Mouse (Mus musculus) liver, embryonic 12.5 days (tissue): Measurements from ENCODE around the gene Stk17b. TPM values are rescaled to one million over a fixed set of nuclear protein-coding genes. Genes with fewer than 3 reads are reported as not detected.
"Not testable (repeated sequence)": the region's sequence is repeated elsewhere in the genome, so short reads cannot be mapped to it uniquely, and the experiment has no call there.

Experiments used
- ATAC-seq: fragments of 200-750 bp; cut with Nextera tagmentation; 2 replicates; pipeline ENCODE4 v1.8.0; 2017; ENCODE audit warnings: moderate number of reproducible peaks, mild to moderate bottlenecking, moderate library complexity
- H3K27ac ChIP-seq: fragments of 300-500 bp; sonication (generic); 2 replicates; pipeline ENCODE4 v1.5.1; 2016; ENCODE audit warnings: mild to moderate bottlenecking
- H3K27me3 ChIP-seq: fragments of 300-500 bp; sonication (generic); replicated peaks from 2 replicates; pipeline ENCODE4 v1.6.1; 2016; ENCODE audit warnings: mild to moderate bottlenecking, moderate library complexity
- H3K36me3 ChIP-seq: fragments of 300-500 bp; sonication (generic); 2 replicates; pipeline ENCODE4 v1.6.1; 2016; ENCODE audit warnings: mild to moderate bottlenecking, moderate library complexity
- H3K4me1 ChIP-seq: fragments of 300-500 bp; sonication (generic); 2 replicates; pipeline ENCODE4 v1.6.1; 2016
- H3K4me2 ChIP-seq: fragments of 300-500 bp; sonication (generic); 2 replicates; pipeline ENCODE4 v1.6.1; 2016; ENCODE audit warnings: mild to moderate bottlenecking, moderate library complexity
- H3K4me3 ChIP-seq: fragments of 300-500 bp; sonication (generic); 2 replicates; pipeline ENCODE4 v1.5.1; 2016; ENCODE audit warnings: mild to moderate bottlenecking, moderate library complexity
- H3K9ac ChIP-seq: fragments of 300-500 bp; sonication (generic); 2 replicates; pipeline ENCODE4 v1.6.1; 2016; ENCODE audit warnings: mild to moderate bottlenecking, moderate library complexity
- H3K9me3 ChIP-seq: fragments of 300-500 bp; sonication (generic); replicated peaks from 2 replicates; pipeline ENCODE4 v1.6.1; 2016; ENCODE audit warnings: mild to moderate bottlenecking, moderate library complexity
- WGBS: fragments of 180-500 bp; shearing (Covaris S2); methylation state at CpG from one replicate; pipeline ENCODE4 v1.1.7; 2016; ENCODE audit not compliant: insufficient replicate concordance; 5-methylcytosine and 5-hydroxymethylcytosine counted together
- polyA plus RNA-seq: library from polyadenylated mRNA; unstranded; fragments of >200 nt; fragmentation: Nextera tagmentation; extraction: Ambion mirVana; gene quantifications from 2 replicates; pipeline ENCODE4 v1.2.1, GENCODE M21; 2016

Stk17b gene
- polyA plus RNA-seq, 1 experiment from 2014 or later: 17.9 TPM

- no peak for ATAC-seq
- H3K4me1 ChIP-seq: peaks cover 12% of the 10 kb centered on the region
- H3K4me2 ChIP-seq: no peak overlapping the region
- H3K27me3 ChIP-seq: no peaks in the 10 kb centered on the region
- no peak overlapping the region for H3K9ac ChIP-seq
- 77% methylated on average over 2 of the region's 2 CpGs for WGBS
- H3K9me3 ChIP-seq: no peaks in the 10 kb centered on the region
- H3K4me3 ChIP-seq: no peak overlapping the region
- H3K27ac ChIP-seq: no peak overlapping the region
- peaks cover 7% of the 10 kb centered on the region; the same call in 1 of the 2 replicates for H3K36me3 ChIP-seq
Observed at GRCm38 (mm10) chr1:53775545-53775944, 9.5 kb downstream of the Stk17b start.

DNA sequence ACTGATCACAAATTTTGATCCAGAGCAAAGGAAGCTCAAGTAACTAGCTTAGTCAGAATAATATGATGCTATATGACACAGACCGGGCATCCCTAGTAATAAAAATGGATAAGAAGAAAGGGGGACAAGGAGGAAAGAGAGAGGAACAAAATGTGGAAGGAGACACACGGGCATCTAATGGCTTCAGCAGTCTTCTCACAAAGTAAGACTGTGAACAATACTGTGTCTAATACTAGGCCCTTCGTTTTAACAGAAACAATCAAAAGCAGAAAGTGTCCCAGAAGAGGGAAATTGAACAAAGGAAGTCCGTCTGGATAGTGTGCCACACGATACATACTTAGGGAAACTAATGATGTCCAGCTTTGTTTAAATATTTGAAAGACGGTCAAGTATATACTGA lies 10.0 kb downstream of the Stk17b start:
- Histone ChIP-seq H3K9me3 (no peaks in the 10 kb centered on the region), H3K9ac (no peak overlapping the region), H3K27ac (no peak overlapping the region), H3K36me3 (peaks cover 10% of the 10 kb centered on the region; the same call in 1 of the 2 replicates), H3K27me3 (no peaks in the 10 kb centered on the region), H3K4me1 (peaks cover 12% of the 10 kb centered on the region), H3K4me2 (no peak overlapping the region), H3K4me3 (no peak overlapping the region)
- WGBS: 58% methylated on average over 6 of the region's 6 CpGs
- no peak for ATAC-seq

DNA sequence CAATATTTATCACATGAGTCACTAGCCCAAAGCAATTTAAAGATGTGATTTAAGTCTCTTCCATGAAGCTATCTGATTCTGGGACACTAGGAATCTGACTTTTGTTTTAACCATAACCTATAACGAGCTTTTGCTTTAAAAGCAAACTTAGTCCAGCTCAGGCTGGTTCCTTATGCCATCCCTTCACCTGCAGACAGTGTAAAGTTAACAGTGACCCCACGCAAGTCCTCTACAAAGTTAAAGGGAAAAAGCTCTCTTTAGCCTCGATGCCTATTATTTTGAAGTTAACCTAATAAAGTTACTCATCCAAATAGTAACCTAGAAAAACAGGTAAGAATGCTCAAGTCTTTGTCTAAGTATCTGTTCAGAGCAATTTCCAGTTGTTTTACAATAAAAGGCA lies 10.5 kb downstream of the Stk17b start:
- Histone ChIP-seq H3K36me3 (peaks cover 10% of the 10 kb centered on the region; the same call in 1 of the 2 replicates), H3K4me3 (no peak overlapping the region), H3K27ac (no peak overlapping the region), H3K4me1 (peaks cover 12% of the 10 kb centered on the region), H3K4me2 (no peak overlapping the region), H3K27me3 (no peaks in the 10 kb centered on the region), H3K9ac (no peak overlapping the region), H3K9me3 (no peaks in the 10 kb centered on the region)
- WGBS: 59% methylated on average over 3 of the region's 3 CpGs
- no peak for ATAC-seq

DNA sequence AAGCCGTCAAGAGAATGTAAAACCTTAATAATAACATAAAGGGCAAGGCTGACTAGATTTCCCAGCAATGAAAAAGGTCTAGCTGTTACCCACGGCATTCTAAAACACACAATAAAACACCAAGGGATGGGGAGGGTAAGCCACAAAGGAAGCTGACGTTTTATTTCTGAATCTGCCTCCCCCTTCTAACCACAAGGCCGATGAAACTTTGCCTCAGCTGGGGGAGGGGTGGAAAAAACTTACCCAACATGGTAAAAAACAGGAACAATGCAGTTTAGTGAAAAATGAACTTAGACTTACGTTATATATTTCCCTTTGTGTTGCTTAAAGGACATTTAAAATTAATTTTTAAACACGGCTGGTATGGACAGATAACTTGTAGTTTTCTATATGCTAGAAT lies 11.0 kb downstream of the Stk17b start:
- Histone ChIP-seq H3K27ac (no peak overlapping the region), H3K9ac (no peak overlapping the region), H3K36me3 (peaks cover 10% of the 10 kb centered on the region; the same call in 1 of the 2 replicates), H3K9me3 (no peaks in the 10 kb centered on the region), H3K4me3 (no peak overlapping the region), H3K4me1 (peaks cover 12% of the 10 kb centered on the region), H3K27me3 (no peaks in the 10 kb centered on the region), H3K4me2 (peak overlapping the region; percentile 24; the same call in 1 of the 2 replicates)
- no peak for ATAC-seq
- WGBS: 22% methylated on average over 6 of the region's 6 CpGs

- H3K4me1 ChIP-seq: peaks cover 12% of the 10 kb centered on the region
- no peak overlapping the region for H3K4me3 ChIP-seq
- ATAC-seq: no peak
- H3K4me2 ChIP-seq: no peak overlapping the region
- no peak overlapping the region for H3K9ac ChIP-seq
- H3K9me3 ChIP-seq: no peaks in the 10 kb centered on the region
- H3K27ac ChIP-seq: no peak overlapping the region
- H3K27me3 ChIP-seq: no peaks in the 10 kb centered on the region
- 67% methylated on average over 3 of the region's 3 CpGs for WGBS
- H3K36me3 ChIP-seq: peaks cover 10% of the 10 kb centered on the region; the same call in 1 of the 2 replicates
Observed at GRCm38 (mm10) chr1:53772967-53773366, 12.1 kb downstream of the Stk17b start.

- 84% methylated on average over 6 of the region's 6 CpGs for WGBS
- no peak for ATAC-seq
- peaks cover 10% of the 10 kb centered on the region for H3K4me1 ChIP-seq
- no peak overlapping the region for H3K4me3 ChIP-seq
- H3K4me2 ChIP-seq: no peak overlapping the region
- peaks cover 10% of the 10 kb centered on the region; the same call in 1 of the 2 replicates for H3K36me3 ChIP-seq
- no peaks in the 10 kb centered on the region for H3K27me3 ChIP-seq
- no peak overlapping the region for H3K9ac ChIP-seq
- H3K27ac ChIP-seq: no peak overlapping the region
- H3K9me3 ChIP-seq: no peaks in the 10 kb centered on the region
Observed at GRCm38 (mm10) chr1:53771476-53771875, 13.5 kb downstream of the Stk17b start.

- no peak for ATAC-seq
- Histone ChIP-seq H3K36me3 (peaks cover 41% of the 10 kb centered on the region), H3K27ac (no peak overlapping the region), H3K27me3 (no peaks in the 10 kb centered on the region), H3K4me1 (no peaks in the 10 kb centered on the region), H3K9me3 (no peaks in the 10 kb centered on the region), H3K4me3 (no peak overlapping the region), H3K4me2 (no peak overlapping the region), H3K9ac (no peak overlapping the region)
- 78% methylated on average over 2 of the region's 2 CpGs for WGBS
Observed at GRCm38 (mm10) chr1:53766112-53766511, 18.9 kb downstream of the Stk17b start.

- H3K4me2 ChIP-seq: no peak overlapping the region
- H3K27ac ChIP-seq: no peak overlapping the region
- no peaks in the 10 kb centered on the region for H3K4me1 ChIP-seq
- no peak overlapping the region for H3K4me3 ChIP-seq
- H3K9ac ChIP-seq: no peak overlapping the region
- WGBS: 78% methylated on average over 4 of the region's 4 CpGs
- no peaks in the 10 kb centered on the region for H3K9me3 ChIP-seq
- no peak for ATAC-seq
- H3K27me3 ChIP-seq: no peaks in the 10 kb centered on the region
- peaks cover 26% of the 10 kb centered on the region for H3K36me3 ChIP-seq
Observed at GRCm38 (mm10) chr1:53757316-53757715, 27.7 kb downstream of the Stk17b start.

- H3K4me2 ChIP-seq, H3K27ac ChIP-seq, H3K4me1 ChIP-seq, H3K9ac ChIP-seq, H3K9me3 ChIP-seq, H3K27me3 ChIP-seq, ATAC-seq, H3K4me3 ChIP-seq: not testable (repeated sequence)
- WGBS: 78% methylated on average over 2 of the region's 2 CpGs
- peaks cover 11% of the 10 kb centered on the region for H3K36me3 ChIP-seq
Observed at GRCm38 (mm10) chr1:53753501-53753900, 31.5 kb downstream of the Stk17b start.

- no peak overlapping the region for H3K27ac ChIP-seq
- no peak overlapping the region for H3K4me2 ChIP-seq
- no peak for ATAC-seq
- no peak overlapping the region for H3K9ac ChIP-seq
- H3K9me3 ChIP-seq: no peaks in the 10 kb centered on the region
- no peaks in the 10 kb centered on the region for H3K36me3 ChIP-seq
- no peak overlapping the region for H3K4me3 ChIP-seq
- H3K27me3 ChIP-seq: no peaks in the 10 kb centered on the region
- no peaks in the 10 kb centered on the region for H3K4me1 ChIP-seq
- 59% methylated on average over 1 of the region's 1 CpGs for WGBS
Observed at GRCm38 (mm10) chr1:53751144-53751543, 33.9 kb downstream of the Stk17b start.

- H3K36me3 ChIP-seq, H3K4me3 ChIP-seq, H3K9ac ChIP-seq, ATAC-seq, H3K4me2 ChIP-seq, H3K27me3 ChIP-seq, H3K27ac ChIP-seq, H3K9me3 ChIP-seq, H3K4me1 ChIP-seq: not testable (repeated sequence)
- 85% methylated on average over 7 of the region's 7 CpGs for whole genome bisulfite sequencing
Observed at GRCm38 (mm10) chr1:53750697-53751096, 34.3 kb downstream of the Stk17b start.

DNA sequence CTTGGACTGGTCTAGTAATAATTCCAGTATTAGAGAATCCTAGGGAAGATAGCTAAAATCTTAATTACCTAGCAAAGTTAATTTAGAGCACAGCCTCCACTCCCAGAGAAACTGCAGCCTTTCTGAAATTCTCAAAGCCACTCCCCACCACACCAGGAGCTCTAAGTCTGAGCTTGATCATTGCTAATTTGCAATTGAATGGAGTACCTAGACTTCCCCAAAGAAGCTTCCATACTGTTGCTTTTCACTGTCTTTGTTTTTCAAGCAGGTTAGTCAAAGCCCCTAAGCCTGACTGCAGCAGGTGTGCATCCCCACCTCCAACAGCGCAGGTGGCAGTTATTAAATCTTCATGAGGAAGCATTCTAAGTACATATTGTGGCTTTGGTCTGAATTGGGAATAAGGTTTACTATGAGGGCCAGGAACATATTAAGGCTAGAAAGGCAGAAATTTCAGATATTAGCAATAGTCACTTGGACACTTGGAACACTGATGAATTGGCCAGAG lies 35.1 kb downstream of the Stk17b start:
- H3K9me3 ChIP-seq, H3K27ac ChIP-seq, H3K9ac ChIP-seq, H3K4me2 ChIP-seq, H3K36me3 ChIP-seq, H3K27me3 ChIP-seq, H3K4me3 ChIP-seq, ATAC-seq, H3K4me1 ChIP-seq: not testable (repeated sequence)
- WGBS: 85% methylated on average over 1 of the region's 1 CpGs

DNA sequence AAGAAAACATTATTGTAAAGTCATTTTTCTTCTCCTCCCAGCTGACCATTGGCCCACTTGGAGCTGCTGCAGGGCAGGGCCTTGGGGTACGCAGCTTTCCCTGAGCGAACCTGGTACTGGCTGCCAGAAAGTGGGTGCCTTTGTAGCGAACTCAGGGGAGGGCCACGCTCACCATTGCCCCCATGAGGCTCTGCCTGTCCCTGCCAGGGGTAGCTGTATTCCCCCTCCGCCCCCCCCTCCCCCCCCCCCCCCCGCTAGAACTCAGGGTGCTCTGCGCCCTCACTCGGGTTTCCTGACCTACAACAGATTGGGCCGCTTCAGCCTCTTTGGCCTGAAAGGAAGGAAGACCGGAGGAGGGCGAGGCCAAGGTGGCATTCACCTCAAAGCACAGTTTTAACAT lies 36.5 kb downstream of the Stk17b start:
- no peaks in the 10 kb centered on the region for H3K36me3 ChIP-seq
- H3K27me3 ChIP-seq: no peaks in the 10 kb centered on the region
- no peak overlapping the region for H3K4me3 ChIP-seq
- no peaks in the 10 kb centered on the region for H3K4me1 ChIP-seq
- no peak overlapping the region for H3K4me2 ChIP-seq
- 65% methylated on average over 7 of the region's 11 CpGs for WGBS
- H3K9ac ChIP-seq: no peak overlapping the region
- no peak for ATAC-seq
- no peak overlapping the region for H3K27ac ChIP-seq
- no peaks in the 10 kb centered on the region for H3K9me3 ChIP-seq
